Mouse (Mus musculus) ES-E14 (cell line): ENCODE data around the gene Trp53rka. TPM values are rescaled to one million over a fixed set of nuclear protein-coding genes. Genes with fewer than 3 reads are reported as not detected.

Experiments
- DNase-seq: peaks from one replicate; pipeline ENCODE4 v3.0.0-alpha.2; 2013; ENCODE audit warnings: low read depth, low spot score
- H3K27ac ChIP-seq: 2 replicates; pipeline ENCODE4 v1.5.1; 2012; ENCODE audit warnings: low read depth, mild to moderate bottlenecking, low read length, moderate library complexity, mixed read lengths; ENCODE audit not compliant: poor library complexity, insufficient read depth, severe bottlenecking
- H3K36me3 ChIP-seq: 2 replicates; pipeline ENCODE4 v1.6.1; 2012; ENCODE audit warnings: mild to moderate bottlenecking, low read length, moderate library complexity, mixed read lengths; ENCODE audit not compliant: control insufficient read depth, poor library complexity, insufficient read depth, severe bottlenecking
- H3K4me1 ChIP-seq, 2 experiments: fragments of 150-350 bp in 1 of 2; sonication (generic) in 1 of 2; 2 replicates each; pipeline ENCODE4 v1.6.1; 2012; ENCODE audit warnings: low read length in 2 of 2, mild to moderate bottlenecking in 1 of 2, mixed read lengths in 1 of 2; ENCODE audit not compliant: control insufficient read depth in 2 of 2, insufficient read depth in 2 of 2, poor library complexity in 1 of 2
- H3K4me3 ChIP-seq, 2 experiments: fragments of 150-350 bp in 1 of 2; sonication (generic) in 1 of 2; 2 replicates each; pipeline ENCODE4 v1.5.1; 2012; ENCODE audit warnings: low read length in 2 of 2, low read depth in 1 of 2, mild to moderate bottlenecking in 1 of 2, mixed read lengths in 1 of 2; ENCODE audit not compliant: insufficient read depth in 1 of 2, poor library complexity in 1 of 2, severe bottlenecking in 1 of 2
- H3K9ac ChIP-seq: 2 replicates; pipeline ENCODE4 v1.6.1; 2012; ENCODE audit warnings: low read depth, mild to moderate bottlenecking, low read length, mixed read lengths; ENCODE audit not compliant: poor library complexity, insufficient read depth, severe bottlenecking
- H3K9me3 ChIP-seq: fragments of 150-350 bp; sonication (generic); 2 replicates; pipeline ENCODE4 v1.6.1; 2012; ENCODE audit warnings: low read depth, mild to moderate bottlenecking, low read length; ENCODE audit not compliant: control insufficient read depth, insufficient read depth
- CHD2 ChIP-seq: IDR thresholded peaks from 2 replicates; pipeline ENCODE4 v1.6.1; 2014; ENCODE audit warnings: mild to moderate bottlenecking, low read depth, low read length, inconsistent platforms
- HCFC1 ChIP-seq: IDR thresholded peaks from 2 replicates; pipeline ENCODE4 v1.6.1; 2012; ENCODE audit warnings: low read length, inconsistent platforms, borderline replicate concordance; ENCODE audit not compliant: insufficient read depth
- MAFK ChIP-seq: IDR thresholded peaks from 2 replicates; pipeline ENCODE4 v1.6.1; 2014; ENCODE audit warnings: mild to moderate bottlenecking, low read depth, low read length, inconsistent platforms; ENCODE audit not compliant: insufficient read depth
- ZC3H11A ChIP-seq: IDR thresholded peaks from 2 replicates; pipeline ENCODE4 v1.6.1; 2012; ENCODE audit warnings: low read depth, mild to moderate bottlenecking, inconsistent platforms, low read length, borderline replicate concordance
- ZNF384 ChIP-seq: IDR thresholded peaks from 2 replicates; pipeline ENCODE4 v1.6.1; 2012; ENCODE audit warnings: low read depth, low read length, inconsistent platforms
- in situ Hi-C, 2 experiments: fragments of 600-800 bp; cut with MboI; formaldehyde crosslinking; loops; one replicate each; pipeline ENCODE4 v1.15.1; 2025; ENCODE audit warnings: low sequenced_read_pairs in 2 of 2, inconsistent platforms in 1 of 2; ENCODE audit not compliant: unreplicated experiment in 2 of 2
- total RNA-seq: library from RNA; depleted of rRNA; stranded (reverse); fragments of 300-350 nt; gene quantifications from 2 replicates; pipeline ENCODE4 v1.2.3, GENCODE M21; 2012

Trp53rka gene
- total RNA-seq, 1 experiment: 22.0 TPM

GRCm38 (mm10) chr2:165486401-165486800 is 6.7 kb downstream of the Trp53rka start:
- Histone ChIP-seq H3K4me3 (no peak overlapping the region), H3K27ac (no peak overlapping the region; the same call in 1 of the 2 replicates), H3K9ac (no peak overlapping the region), H3K9me3 (no peaks in the 10 kb centered on the region), H3K36me3 (peaks cover 12% of the 10 kb centered on the region; the same call in 1 of the 2 replicates), H3K4me1 (no peaks in the 10 kb centered on the region)
- in situ Hi-C loops: no loop called here
- TF ChIP-seq ZC3H11A: no peak
- TF ChIP-seq CHD2: no peak
- no peak for TF ChIP-seq ZNF384
- TF ChIP-seq MAFK: no peak
- TF ChIP-seq HCFC1: no peak
- DNase-seq: no peak

GRCm38 (mm10) chr2:165485826-165486225 is 7.3 kb downstream of the Trp53rka start:
- TF ChIP-seq HCFC1: no peak
- TF ChIP-seq ZC3H11A: no peak
- TF ChIP-seq CHD2: no peak
- no peak for TF ChIP-seq MAFK
- TF ChIP-seq ZNF384: no peak
- no peak overlapping the region; the same call in 1 of the 2 replicates for H3K27ac ChIP-seq
- no peak overlapping the region for H3K9ac ChIP-seq
- no peak overlapping the region for H3K4me3 ChIP-seq
- no peaks in the 10 kb centered on the region for H3K9me3 ChIP-seq
- peaks cover 12% of the 10 kb centered on the region; the same call in 1 of the 2 replicates for H3K36me3 ChIP-seq
- no peaks in the 10 kb centered on the region for H3K4me1 ChIP-seq
- in situ Hi-C loops: no loop called here
- DNase-seq: no peak

- no peak overlapping the region for H3K9ac ChIP-seq
- H3K36me3 ChIP-seq: 0 out of 2 replicates have a peak, but pooled peaks cover 1% of the 10 kb centered on the region
- DNase-seq: no peak
- H3K27ac ChIP-seq: no peak overlapping the region
- TF ChIP-seq CHD2: no peak
- no peak for TF ChIP-seq ZNF384
- TF ChIP-seq MAFK: no peak
- TF ChIP-seq ZC3H11A: no peak
- TF ChIP-seq HCFC1: no peak
- no peaks in the 10 kb centered on the region for H3K9me3 ChIP-seq
- in situ Hi-C loops: no loop called here
- H3K4me3 ChIP-seq: no peak overlapping the region
- no peaks in the 10 kb centered on the region for H3K4me1 ChIP-seq
Measured at GRCm38 (mm10) chr2:165484152-165484551, 9.0 kb downstream of the Trp53rka start.

- H3K4me3 ChIP-seq: no peak overlapping the region
- in situ Hi-C loops: no loop called here
- no peak for DNase-seq
- no peak for TF ChIP-seq HCFC1
- no peak for TF ChIP-seq ZC3H11A
- no peaks in the 10 kb centered on the region for H3K4me1 ChIP-seq
- H3K27ac ChIP-seq: no peak overlapping the region
- H3K36me3 ChIP-seq: no peaks in the 10 kb centered on the region
- no peaks in the 10 kb centered on the region for H3K9me3 ChIP-seq
- H3K9ac ChIP-seq: no peak overlapping the region
Measured at GRCm38 (mm10) chr2:165482003-165482402, 11.1 kb downstream of the Trp53rka start.

GRCm38 (mm10) chr2:165475850-165476249 is 17.3 kb downstream of the Trp53rka start:
- TF ChIP-seq CHD2: no peak
- no peak for TF ChIP-seq ZNF384
- no peak overlapping the region for H3K27ac ChIP-seq
- H3K4me1 ChIP-seq: no peaks in the 10 kb centered on the region
- no peaks in the 10 kb centered on the region for H3K9me3 ChIP-seq
- no peak for DNase-seq
- no peaks in the 10 kb centered on the region for H3K36me3 ChIP-seq
- in situ Hi-C loops: no loop called here
- H3K4me3 ChIP-seq: no peak overlapping the region
- H3K9ac ChIP-seq: no peak overlapping the region
